Mouse (Mus musculus) C3H10T1/2 (cell line): ENCODE data around the gene Iqcb1. TPM values are rescaled to one million over a fixed set of nuclear protein-coding genes. Genes with fewer than 3 reads are reported as not detected.

Experiments used
- polyA plus RNA-seq, 2 experiments: library from polyadenylated mRNA; unstranded; fragments of >200 nt; fragmentation: generic; extraction: Trizol; gene quantifications; one replicate each; pipeline ENCODE4 v1.2.1; 2012; ENCODE audit warnings: missing spikeins in 2 of 2

Iqcb1 gene
- polyA plus RNA-seq: 1 to 10 TPM in 1 of 2 experiments, under 1 TPM in 1; 0.53 to 6.8 TPM

GRCm38 (mm10) chr16:36828054-36828786 is at the start of gene Iqcb1:
Iqcb1 (plus strand) TSS chr16:36828385.

GRCm38 (mm10) chr16:36784594-36785313 is 43.4 kb upstream of the Iqcb1 start, which contains the start of gene Slc15a2:
Slc15a2 (minus strand) TSS chr16:36784962.

GRCm38 (mm10) chr16:36874583-36875275 is 46.5 kb downstream of the Iqcb1 start, which contains the start of the genes Eaf2 and Golgb1:
Eaf2 (minus strand) TSS chr16:36875003.
Golgb1 (plus strand) TSS chr16:36875140.

Other genes starting within 250 kb of the Iqcb1 start
- gene Cd86, start 162.3 kb upstream of the Iqcb1 start, polyA plus RNA-seq: not detected
- gene Ildr1, start 134.4 kb upstream of the Iqcb1 start, polyA plus RNA-seq: not detected
- under 1 TPM in 1 of 2 experiments, not detected in 1; 0.34 TPM for gene Slc15a2, start 43.4 kb upstream of the Iqcb1 start, polyA plus RNA-seq
- under 1 TPM; 0.16 to 0.59 TPM for gene Eaf2, start 46.6 kb downstream of the Iqcb1 start, polyA plus RNA-seq
- gene Golgb1, start 46.8 kb downstream of the Iqcb1 start, polyA plus RNA-seq: 10 to 100 TPM in 1 of 2 experiments, 1 to 10 TPM in 1; 2.4 to 17.7 TPM
- gene Hcls1, start 106.6 kb downstream of the Iqcb1 start, polyA plus RNA-seq: under 1 TPM in 1 of 2 experiments, not detected in 1; 0.51 TPM
- gene Fbxo40, start 162.1 kb downstream of the Iqcb1 start, polyA plus RNA-seq: under 1 TPM in 1 of 2 experiments, not detected in 1; 0.01 TPM
- under 1 TPM; 0.13 to 0.98 TPM for gene Polq, start 183.4 kb downstream of the Iqcb1 start, polyA plus RNA-seq